Mouse (Mus musculus): ENCODE results near the gene Hist2h2ab. TPM values are rescaled to one million over a fixed set of nuclear protein-coding genes. Genes with fewer than 3 reads are reported as not detected.

Gene Hist2h2ab
- total and polyA plus RNA-seq, 3 experiments: 0.72 to 234 TPM; not detected in 1

DNA sequence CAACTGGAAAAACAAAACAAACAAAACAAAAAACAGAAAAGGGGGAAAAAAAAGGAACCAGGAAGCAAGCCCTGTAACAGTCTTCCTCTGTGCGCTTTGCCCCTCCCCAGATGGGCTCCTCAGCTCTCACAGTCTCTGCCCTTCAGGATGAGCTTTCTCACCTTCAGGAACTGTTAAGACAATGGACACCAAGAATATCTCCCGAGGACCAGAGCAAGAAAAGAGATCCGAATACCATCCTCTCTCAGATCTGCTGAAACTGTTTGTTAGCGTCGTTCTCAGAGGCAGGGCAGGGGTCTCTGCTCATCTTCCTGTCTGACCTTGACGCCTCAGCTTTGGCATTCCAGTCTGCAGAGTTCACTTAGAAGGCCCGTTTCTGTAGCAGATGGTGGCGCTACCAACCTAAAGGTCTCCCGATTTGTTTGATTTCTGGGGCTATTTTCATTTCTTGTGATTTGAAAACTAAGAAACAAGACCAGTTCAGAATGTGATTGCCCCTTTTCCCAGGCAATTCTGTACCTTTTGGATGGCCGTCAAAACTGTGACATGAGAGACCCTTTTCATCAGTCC lies 48.6 kb upstream of the Hist2h2ab start:
- peaks cover 8 to 35% of the 10 kb centered on the region in 2 experiments for H3K4me1 ChIP-seq (ENCODE audit: control insufficient read depth in 1 of 2, insufficient read depth in 2 of 2, low read length in 2 of 2)
- H3K79me2 ChIP-seq (ENCODE audit: control insufficient read depth, insufficient read depth, low read length, poor library complexity): peaks cover 42% of the 10 kb centered on the region
- H3K9ac ChIP-seq (ENCODE audit: control insufficient read depth, low read depth, low read length, poor library complexity, severe bottlenecking): peak overlapping the region; percentile 86
- H3K36me3 ChIP-seq (ENCODE audit: control insufficient read depth in 1 of 2, insufficient read depth in 2 of 2, low read length in 2 of 2): peaks cover 14 to 36% of the 10 kb centered on the region in 2 experiments
- peak; percentile 49 for DNase-seq (ENCODE audit: low read depth, low spot score)
- no peaks in the 10 kb centered on the region for H3K9me3 ChIP-seq (replicated peaks; ENCODE audit: insufficient read depth, low read length)
- peak overlapping the region; percentile 92 for H3K27ac ChIP-seq (ENCODE audit: control insufficient read depth, low read depth, low read length)
- no peaks in the 10 kb centered on the region for H3K27me3 ChIP-seq (ENCODE audit: control insufficient read depth in 1 of 2, insufficient read depth in 2 of 2, low read length in 2 of 2)
- H3K4me3 ChIP-seq (ENCODE audit: control insufficient read depth in 1 of 2, insufficient read depth in 1 of 2, low read depth in 2 of 2, low read length in 2 of 2): peak overlapping the region; percentile 75 to 77
- peak; percentile 46; the same call in 1 of the 2 replicates for TF ChIP-seq ZNF384 (IDR thresholded peaks at IDR 0.05; ENCODE audit: low read depth, low read length)
- TF ChIP-seq MYC (IDR thresholded peaks at IDR 0.05; ENCODE audit: low read depth, low read length): no peak
- TF ChIP-seq ELF1 (IDR thresholded peaks at IDR 0.05; ENCODE audit: low read depth, low read length): 0 out of 2 replicates have a peak, but pooled peaks have one; percentile 47
- 0 out of 6 replicates have a peak, but pooled peaks of 1 of the 3 experiments have one; percentile 2 for TF ChIP-seq CTCF (IDR thresholded peaks at IDR 0.05 in 2 of 3, conservative IDR thresholded peaks at IDR 0.05 in 1 of 3; ENCODE audit: control insufficient read depth in 1 of 3, insufficient read depth in 1 of 3, low read depth in 2 of 3, low read length in 3 of 3, poor library complexity in 1 of 3, severe bottlenecking in 1 of 3)
- no peak for TF ChIP-seq ETS1 (IDR thresholded peaks at IDR 0.05; ENCODE audit: low read depth, low read length)

GRCm38 (mm10) chr3:96171583-96172196 lies 48.0 kb upstream of the Hist2h2ab start:
- no peak for DNase-seq (ENCODE audit: low read depth, low spot score)
- Histone ChIP-seq H3K36me3 (ENCODE audit: control insufficient read depth in 1 of 2, insufficient read depth in 2 of 2, low read length in 2 of 2) (peaks cover 17 to 40% of the 10 kb centered on the region in 2 experiments), H3K27me3 (ENCODE audit: control insufficient read depth in 1 of 2, insufficient read depth in 2 of 2, low read length in 2 of 2) (no peaks in the 10 kb centered on the region), H3K27ac (ENCODE audit: control insufficient read depth, low read depth, low read length) (peak overlapping the region; percentile 92), H3K9me3 (replicated peaks; ENCODE audit: insufficient read depth, low read length) (no peaks in the 10 kb centered on the region), H3K4me1 (ENCODE audit: control insufficient read depth in 1 of 2, insufficient read depth in 2 of 2, low read length in 2 of 2) (peaks cover 8 to 35% of the 10 kb centered on the region in 2 experiments), H3K4me3 (ENCODE audit: control insufficient read depth in 1 of 2, insufficient read depth in 1 of 2, low read depth in 2 of 2, low read length in 2 of 2) (peak overlapping the region; percentile 75 to 77), H3K79me2 (ENCODE audit: control insufficient read depth, insufficient read depth, low read length, poor library complexity) (peaks cover 43% of the 10 kb centered on the region), H3K9ac (ENCODE audit: control insufficient read depth, low read depth, low read length, poor library complexity, severe bottlenecking) (peak overlapping the region; percentile 86)
- TF ChIP-seq GATA1 (IDR thresholded peaks at IDR 0.05; ENCODE audit: low read depth, low read length) (0 out of 2 replicates have a peak, but pooled peaks have one; percentile 27), MEF2A (IDR thresholded peaks at IDR 0.05; ENCODE audit: extremely low read depth, insufficient replicate concordance, low read depth, low read length, poor library complexity, severe bottlenecking) (no peak), NRF1 (IDR thresholded peaks at IDR 0.05; ENCODE audit: insufficient read depth, low read depth, low read length, poor library complexity, severe bottlenecking) (no peak), POLR2AphosphoS2 (IDR thresholded peaks at IDR 0.05; ENCODE audit: low read length) (no peak), POLR2A (IDR thresholded peaks at IDR 0.05; ENCODE audit: control insufficient read depth in 1 of 2, insufficient read depth in 1 of 2, low read depth in 1 of 2, low read length in 2 of 2, poor library complexity in 1 of 2) (no peak), TCF12 (IDR thresholded peaks at IDR 0.05; ENCODE audit: low read depth, low read length) (no peak), HCFC1 (IDR thresholded peaks at IDR 0.05; ENCODE audit: low read depth, low read length) (no peak), RCOR1 (IDR thresholded peaks at IDR 0.05; ENCODE audit: low read depth, low read length) (no peak), ZKSCAN1 (IDR thresholded peaks at IDR 0.05; ENCODE audit: low read depth, low read length) (no peak), MAX (IDR thresholded peaks at IDR 0.05; ENCODE audit: low read length) (0 out of 2 replicates have a peak, but pooled peaks have one; percentile 9), MAZ (IDR thresholded peaks at IDR 0.05; ENCODE audit: low read depth, low read length) (peak; percentile 13; the same call in 1 of the 2 replicates), CHD1 (IDR thresholded peaks at IDR 0.05; ENCODE audit: low read depth, low read length) (peak; percentile 99)

Measured in MEL (cell line).